Mouse (Mus musculus): Measurements from ENCODE around the gene Mpdz.

DNA sequence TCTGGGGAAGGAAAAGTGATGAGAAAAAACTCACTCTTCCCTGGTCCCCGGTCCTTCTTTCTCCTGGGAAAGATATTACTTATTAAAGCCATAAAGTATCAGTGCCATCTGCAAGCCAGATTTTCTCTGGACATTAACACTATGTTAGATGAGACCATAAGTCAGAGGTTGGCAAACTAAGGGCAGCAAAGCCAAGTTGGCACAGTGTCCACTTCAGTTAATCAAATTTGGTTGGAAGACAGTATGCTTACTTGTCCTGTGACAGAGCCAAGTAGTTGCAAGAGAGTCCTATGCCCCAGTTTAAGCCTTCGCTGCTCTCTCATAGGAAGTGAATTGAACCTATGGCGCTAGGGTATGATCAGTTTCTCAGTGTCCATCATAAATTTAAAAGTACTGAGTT, 159.0 kb downstream of the Mpdz start:
- no peak for TF ChIP-seq CTCF (IDR thresholded peaks at IDR 0.05; ENCODE audit: low read depth, low read length)
- TF ChIP-seq POLR2A (IDR thresholded peaks at IDR 0.05; ENCODE audit: borderline replicate concordance, low read depth, low read length), result no peak
